Mouse (Mus musculus): ENCODE data around the gene Ndufv2. TPM values are rescaled to one million over a fixed set of nuclear protein-coding genes. Genes with fewer than 3 reads are reported as not detected.
A peak's percentile ranks its signal among the peaks of the same experiment; 100 is the strongest.
"Not testable (repeated sequence)": the region's sequence is repeated elsewhere in the genome, so short reads cannot be mapped to it uniquely, and the experiment has no call there.

The Ndufv2 gene
- polyA plus RNA-seq, 1 experiment from 2014 or later: 432 TPM

DNA sequence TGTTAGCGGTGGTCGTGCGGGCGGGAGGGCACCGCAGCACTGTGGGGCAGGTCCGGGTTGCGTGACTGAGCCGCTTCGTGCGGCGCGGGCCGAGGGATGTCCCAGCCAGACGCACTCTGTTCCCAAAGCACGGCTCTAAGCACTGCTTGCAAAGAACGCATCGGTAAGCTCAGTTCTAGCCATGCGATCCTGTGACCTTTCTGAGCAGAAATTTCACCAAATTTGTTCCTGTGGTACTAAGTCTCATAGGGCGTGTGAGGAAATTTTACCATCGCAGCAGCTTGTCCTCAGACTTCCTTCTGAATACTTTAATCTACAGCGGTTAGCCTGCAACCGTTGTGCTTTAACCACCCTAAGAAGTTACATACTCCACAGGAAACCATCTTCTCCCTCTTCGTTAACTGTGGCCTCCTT is 23.9 kb downstream of the Ndufv2 start:
- H3K36me3 ChIP-seq: peaks cover 20% of the 10 kb centered on the region
- H3K4me1 ChIP-seq: peaks cover 34% of the 10 kb centered on the region
- peak overlapping the region; percentile 81 for H3K9ac ChIP-seq (replicated peaks)
- H3K4me2 ChIP-seq: peak overlapping the region; percentile 84
- ATAC-seq (ENCODE audit: low FRiP score): peak; percentile 70
- H3K9me3 ChIP-seq (replicated peaks): no peaks in the 10 kb centered on the region
- no peaks in the 10 kb centered on the region for H3K27me3 ChIP-seq (replicated peaks)
- peak overlapping the region; percentile 96 for H3K27ac ChIP-seq (replicated peaks)
- peak overlapping the region; percentile 99 for H3K4me3 ChIP-seq (replicated peaks)
- under 1% methylated on average over 23 of the region's 23 CpGs for WGBS

DNA sequence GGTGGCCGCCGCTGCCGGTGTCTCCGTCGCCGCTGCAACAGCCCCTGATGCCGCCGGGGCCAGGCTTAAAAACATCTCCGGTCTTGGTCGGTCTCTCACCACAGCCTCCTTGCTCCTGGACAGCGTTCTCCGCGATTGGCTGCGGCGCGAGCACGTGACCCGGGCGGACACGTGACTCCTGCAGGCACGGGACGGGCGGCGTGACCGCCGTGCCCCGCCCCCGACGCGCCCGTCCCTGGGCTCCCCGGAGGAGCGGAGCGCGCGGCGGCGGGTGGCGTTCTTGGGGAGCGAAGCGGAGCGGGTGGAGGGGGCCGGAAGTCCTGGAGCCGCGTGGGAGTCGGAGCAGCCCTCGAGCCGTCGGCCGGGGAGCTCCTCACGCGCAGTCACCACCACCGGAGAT is 24.4 kb downstream of the Ndufv2 start, which contains the start of gene Ankrd12:
Gene Ankrd12 (minus strand): TSS at position 156 of the 400 bp plus-strand sequence.
- H3K9ac ChIP-seq (replicated peaks): peak within 1 kb of the TSS; percentile 81
- H3K4me1 ChIP-seq: peaks cover 34% of the 10 kb centered on the region
- H3K27ac ChIP-seq (replicated peaks): peak within 1 kb of the TSS; percentile 96
- H3K27me3 ChIP-seq (replicated peaks): no peaks in the 10 kb centered on the region
- ATAC-seq (ENCODE audit: low FRiP score): peak; percentile 98
- H3K4me2 ChIP-seq: peak within 1 kb of the TSS; percentile 84
- no peaks in the 10 kb centered on the region for H3K9me3 ChIP-seq (replicated peaks)
- H3K4me3 ChIP-seq (replicated peaks): peak within 1 kb of the TSS; percentile 99
- WGBS: 2% methylated on average over 53 of the region's 53 CpGs
- peaks cover 20% of the 10 kb centered on the region for H3K36me3 ChIP-seq

DNA sequence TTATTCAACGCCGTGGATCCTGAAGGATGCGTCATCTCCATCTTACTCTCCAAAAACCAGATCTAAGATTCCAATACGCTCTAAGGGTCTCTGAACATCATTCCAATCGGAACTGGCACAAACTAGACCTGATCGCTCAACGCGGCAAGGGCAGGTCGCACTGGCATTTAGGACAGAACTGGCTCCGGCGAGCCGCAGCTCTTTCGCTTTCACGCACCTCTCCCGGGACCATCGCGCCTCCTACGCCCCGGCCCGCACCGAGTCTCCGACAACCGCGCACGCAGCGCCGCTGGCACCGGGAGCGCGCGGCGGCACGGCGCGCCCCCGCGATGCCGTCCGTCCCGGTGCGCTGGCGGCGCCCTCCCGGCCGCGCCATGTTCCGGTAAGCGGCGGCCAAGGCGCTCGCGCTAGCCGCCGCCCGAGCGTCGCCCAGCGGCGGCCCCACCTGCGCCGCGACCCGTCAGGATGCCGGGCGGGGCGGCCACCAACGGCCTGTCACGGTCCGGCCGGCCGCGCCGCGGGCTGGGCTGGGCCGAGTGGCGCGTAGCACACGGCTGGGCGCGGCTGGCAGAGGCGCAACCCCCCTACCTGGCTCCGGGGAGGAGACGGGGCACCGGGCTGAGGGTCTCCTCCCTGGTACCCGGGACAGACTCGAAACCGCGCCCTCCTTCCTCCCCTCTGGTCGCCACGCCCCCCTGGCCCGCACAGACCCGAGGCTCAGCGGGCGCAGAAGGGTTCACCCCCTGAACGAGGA is 25.0 kb downstream of the Ndufv2 start:
- peak overlapping the region; percentile 96 for H3K27ac ChIP-seq (replicated peaks)
- under 1% methylated on average over 82 of the region's 95 CpGs for WGBS
- peak overlapping the region; percentile 84 for H3K4me2 ChIP-seq
- peak overlapping the region; percentile 81 for H3K9ac ChIP-seq (replicated peaks)
- peaks cover 34% of the 10 kb centered on the region for H3K4me1 ChIP-seq
- peak overlapping the region; percentile 99 for H3K4me3 ChIP-seq (replicated peaks)
- H3K27me3 ChIP-seq (replicated peaks): no peaks in the 10 kb centered on the region
- peaks cover 16% of the 10 kb centered on the region for H3K36me3 ChIP-seq
- H3K9me3 ChIP-seq (replicated peaks): no peaks in the 10 kb centered on the region
- peak; percentile 74 for ATAC-seq (ENCODE audit: low FRiP score)

DNA sequence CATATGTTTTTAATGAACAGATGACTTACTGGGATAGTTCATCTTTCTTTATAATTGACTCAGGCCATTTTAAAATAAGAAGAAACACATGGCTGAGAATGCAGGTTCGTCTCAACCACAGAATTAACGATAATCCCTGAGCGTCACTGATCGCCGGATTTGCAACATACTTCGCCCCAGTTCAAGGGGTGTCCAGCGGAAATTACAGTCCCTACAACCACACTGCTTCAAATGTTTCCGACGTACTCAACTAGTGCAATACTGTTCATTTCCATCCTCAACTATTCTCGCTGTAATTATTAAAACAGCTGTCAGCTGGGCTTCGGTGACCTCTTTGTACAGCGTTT is 25.6 kb downstream of the Ndufv2 start:
- WGBS: 5% methylated on average over 12 of the region's 12 CpGs
- Histone ChIP-seq H3K27ac (replicated peaks) (peak overlapping the region; percentile 96), H3K4me1 (peaks cover 34% of the 10 kb centered on the region), H3K36me3 (peaks cover 10% of the 10 kb centered on the region), H3K4me3 (replicated peaks) (peak overlapping the region; percentile 99), H3K9me3 (replicated peaks) (no peaks in the 10 kb centered on the region), H3K9ac (replicated peaks) (peak overlapping the region; percentile 81), H3K27me3 (replicated peaks) (no peaks in the 10 kb centered on the region), H3K4me2 (peak overlapping the region; percentile 84)
- no peak for ATAC-seq (ENCODE audit: low FRiP score)

DNA sequence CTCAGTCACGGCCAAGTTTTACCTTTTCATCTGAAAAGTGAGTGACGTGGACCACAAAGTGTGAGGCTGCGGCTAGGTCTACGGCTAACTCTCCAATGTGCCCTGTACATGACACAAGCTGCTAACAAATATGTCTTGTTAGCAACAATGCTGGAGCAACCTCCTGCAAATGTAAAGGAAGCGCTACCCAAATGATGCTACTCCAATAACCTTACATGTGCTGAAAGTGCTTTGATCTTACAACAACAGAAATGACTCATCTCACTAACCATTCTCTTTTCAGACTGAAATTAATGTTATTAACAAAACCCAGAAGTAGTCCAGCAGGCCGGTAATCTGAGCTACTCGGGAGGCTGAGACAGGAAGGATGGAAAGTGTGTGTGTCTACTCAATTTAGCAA is 27.4 kb downstream of the Ndufv2 start:
- Histone ChIP-seq H3K4me2 (no peak overlapping the region), H3K27ac (replicated peaks) (no peak overlapping the region), H3K4me1 (peaks cover 34% of the 10 kb centered on the region), H3K4me3 (replicated peaks) (no peak overlapping the region), H3K9me3 (replicated peaks) (no peaks in the 10 kb centered on the region), H3K36me3 (no peaks in the 10 kb centered on the region), H3K9ac (replicated peaks) (no peak overlapping the region), H3K27me3 (replicated peaks) (no peaks in the 10 kb centered on the region)
- no peak for ATAC-seq (ENCODE audit: low FRiP score)
- WGBS: 90% methylated on average over 7 of the region's 7 CpGs

DNA sequence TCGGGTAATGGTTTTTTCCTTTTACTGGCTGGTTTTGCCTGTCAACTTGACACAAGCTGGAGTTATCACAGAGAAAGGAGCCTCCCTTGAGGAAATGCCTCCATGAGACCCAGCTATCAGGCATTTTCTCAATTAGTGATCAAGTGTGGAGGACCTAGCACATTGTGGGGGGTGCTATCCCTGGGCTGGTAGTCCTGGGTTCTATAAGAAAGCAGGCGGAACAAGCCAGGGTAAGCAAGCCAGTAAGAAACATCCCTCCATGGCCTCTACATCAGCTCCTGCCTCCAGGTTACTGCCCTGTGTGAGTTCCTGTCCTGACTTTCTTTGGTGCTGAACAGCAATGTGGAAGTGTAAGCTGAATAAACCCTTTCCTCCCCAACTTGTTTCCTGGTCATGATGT is 32.3 kb downstream of the Ndufv2 start:
- H3K27me3 ChIP-seq (replicated peaks); H3K36me3 ChIP-seq; H3K27ac ChIP-seq (replicated peaks); H3K4me3 ChIP-seq (replicated peaks); H3K9me3 ChIP-seq (replicated peaks); ATAC-seq (ENCODE audit: low FRiP score); H3K9ac ChIP-seq (replicated peaks); H3K4me2 ChIP-seq: not testable (repeated sequence)
- WGBS: 90% methylated on average over 2 of the region's 2 CpGs
- peaks cover 13% of the 10 kb centered on the region for H3K4me1 ChIP-seq

DNA sequence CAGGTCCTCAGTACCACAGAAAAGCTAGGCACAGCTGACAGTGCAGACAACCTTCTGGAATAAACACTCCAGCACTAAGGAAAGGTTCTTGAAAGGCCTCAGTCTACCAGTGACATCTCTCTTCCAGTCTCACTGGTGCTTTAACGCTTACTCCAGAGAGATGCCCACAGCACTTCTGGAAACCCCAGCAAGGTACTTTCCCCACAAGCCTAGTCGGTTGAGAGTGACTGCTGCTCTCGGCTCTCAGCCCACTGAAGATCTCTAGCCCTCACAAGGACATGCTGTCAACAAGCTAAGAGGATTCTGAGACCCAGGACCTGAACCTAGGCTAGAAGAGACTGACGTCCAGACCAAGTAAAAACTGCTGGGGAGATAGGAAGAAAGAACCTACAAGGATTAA is 36.2 kb downstream of the Ndufv2 start:
- ATAC-seq (ENCODE audit: low FRiP score): no peak

DNA sequence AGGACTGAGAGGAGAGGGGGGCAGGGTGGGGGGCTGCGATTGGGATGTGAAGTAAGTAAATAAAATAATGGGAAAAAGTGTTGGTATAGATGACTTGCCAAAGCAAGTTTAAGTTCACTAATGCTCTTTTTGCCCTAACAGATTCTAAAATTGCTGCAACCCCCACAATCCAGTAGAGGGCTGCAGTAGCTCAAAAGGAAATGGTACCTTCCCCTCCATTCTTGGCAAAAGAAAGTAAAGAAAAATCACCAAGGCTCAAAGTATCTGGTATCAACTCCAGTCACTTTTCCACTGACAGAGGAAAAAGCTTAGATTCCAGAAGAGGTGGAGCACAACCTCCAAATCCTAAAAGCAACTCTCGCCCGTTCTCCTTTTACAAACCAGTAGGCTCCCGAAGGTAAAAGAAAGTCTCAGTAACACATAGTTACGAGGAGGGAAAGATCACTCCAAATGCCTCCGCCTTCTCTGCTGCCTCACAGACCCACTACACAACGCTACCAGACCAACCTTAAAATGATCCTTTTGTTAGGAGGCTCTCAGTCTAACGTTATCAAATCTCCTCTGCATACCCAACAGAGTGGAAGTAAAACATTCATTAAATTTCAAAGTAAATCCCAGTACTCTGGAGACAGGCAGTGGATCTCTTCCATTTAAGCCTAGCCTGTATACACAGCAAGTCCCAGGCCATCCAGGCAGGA is 40.0 kb downstream of the Ndufv2 start:
- no peak overlapping the region for H3K4me3 ChIP-seq (replicated peaks)
- ATAC-seq (ENCODE audit: low FRiP score): no peak
- no peaks in the 10 kb centered on the region for H3K4me1 ChIP-seq
- no peaks in the 10 kb centered on the region for H3K36me3 ChIP-seq
- no peak overlapping the region for H3K9ac ChIP-seq (replicated peaks)
- H3K4me2 ChIP-seq: no peak overlapping the region
- no peak overlapping the region for H3K27ac ChIP-seq (replicated peaks)
- H3K9me3 ChIP-seq (replicated peaks): no peaks in the 10 kb centered on the region
- H3K27me3 ChIP-seq (replicated peaks): no peaks in the 10 kb centered on the region
- WGBS: 63% methylated on average over 8 of the region's 8 CpGs

More for the DNA sequence above, 36.2 kb downstream of the Ndufv2 start:
- H3K27me3 ChIP-seq (replicated peaks): no peaks in the 10 kb centered on the region
- H3K4me3 ChIP-seq (replicated peaks): no peak overlapping the region
- H3K9me3 ChIP-seq (replicated peaks): no peaks in the 10 kb centered on the region
- H3K36me3 ChIP-seq: no peaks in the 10 kb centered on the region
- H3K9ac ChIP-seq (replicated peaks): no peak overlapping the region
- no peak overlapping the region for H3K4me2 ChIP-seq
- WGBS: 90% methylated on average over 4 of the region's 4 CpGs
- peaks cover 7% of the 10 kb centered on the region; the same call in 1 of the 2 replicates for H3K4me1 ChIP-seq
- no peak overlapping the region for H3K27ac ChIP-seq (replicated peaks)

DNA sequence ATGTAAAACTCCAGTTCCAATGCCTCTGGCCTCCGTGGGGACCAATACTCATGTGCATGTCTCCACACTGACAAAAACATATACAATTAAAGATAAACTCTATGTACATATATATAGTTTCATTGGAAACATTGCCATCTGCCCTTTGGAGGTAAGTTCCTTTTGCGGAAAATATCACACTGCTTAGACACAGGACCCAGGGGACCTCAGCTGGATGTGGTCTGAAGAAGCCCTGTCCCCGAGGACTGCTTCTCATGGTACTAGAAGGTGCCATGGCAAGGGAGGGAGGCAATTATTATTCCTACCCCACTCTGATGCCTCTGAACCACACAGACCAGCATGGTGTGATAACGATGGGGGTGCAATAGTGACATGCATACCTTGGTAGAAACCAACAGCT is 43.2 kb downstream of the Ndufv2 start:
- Histone ChIP-seq H3K4me2 (no peak overlapping the region), H3K4me3 (replicated peaks) (no peak overlapping the region), H3K36me3 (no peaks in the 10 kb centered on the region), H3K27ac (replicated peaks) (no peak overlapping the region), H3K27me3 (replicated peaks) (no peaks in the 10 kb centered on the region), H3K4me1 (no peaks in the 10 kb centered on the region), H3K9ac (replicated peaks) (no peak overlapping the region), H3K9me3 (replicated peaks) (no peaks in the 10 kb centered on the region)
- 93% methylated on average over 4 of the region's 4 CpGs for WGBS
- no peak for ATAC-seq (ENCODE audit: low FRiP score)

DNA sequence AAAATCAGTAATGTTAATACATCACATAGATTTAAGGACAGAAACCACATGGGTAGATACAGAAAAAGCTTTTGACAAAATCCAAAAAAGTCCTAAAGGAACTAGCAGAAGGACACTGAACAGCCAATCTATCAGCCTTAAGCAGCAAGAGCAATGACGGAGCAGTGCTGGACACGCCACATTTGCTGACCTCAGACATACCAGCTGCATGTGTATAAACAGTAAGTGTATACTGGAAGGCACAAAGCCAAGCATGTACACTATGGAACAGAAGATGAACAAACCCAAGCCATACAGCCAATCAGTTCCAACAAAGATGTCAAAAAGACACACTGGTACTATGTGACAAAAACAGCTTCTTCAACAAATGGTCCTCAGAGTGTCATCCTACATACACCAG is 44.2 kb downstream of the Ndufv2 start:
- Histone ChIP-seq H3K27ac (replicated peaks) (no peak overlapping the region), H3K36me3 (no peaks in the 10 kb centered on the region), H3K9ac (replicated peaks) (no peak overlapping the region), H3K4me3 (replicated peaks) (no peak overlapping the region), H3K9me3 (replicated peaks) (no peaks in the 10 kb centered on the region), H3K27me3 (replicated peaks) (no peaks in the 10 kb centered on the region), H3K4me2 (no peak overlapping the region), H3K4me1 (no peaks in the 10 kb centered on the region)
- WGBS: 67% methylated on average over 2 of the region's 2 CpGs
- ATAC-seq (ENCODE audit: low FRiP score): no peak

DNA sequence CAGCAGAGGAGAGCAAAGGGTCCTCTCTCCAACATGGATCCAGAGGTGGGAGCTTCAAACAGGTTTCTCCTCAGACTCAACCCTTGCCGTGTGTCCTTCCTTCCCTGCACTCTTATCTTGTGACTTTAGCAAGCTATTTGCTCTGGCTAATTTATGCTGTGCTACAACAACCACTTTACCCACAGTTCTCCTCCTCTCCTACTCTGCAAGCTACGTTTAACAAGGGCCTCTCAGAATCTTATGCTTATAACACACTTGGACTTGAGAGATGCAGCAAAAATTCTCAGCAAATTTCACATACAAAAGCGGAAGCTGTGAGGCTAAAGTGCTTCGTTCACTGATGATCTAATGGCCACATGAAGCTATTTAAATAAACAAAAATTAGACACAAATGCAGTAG is 48.0 kb downstream of the Ndufv2 start:
- H3K9me3 ChIP-seq (replicated peaks): no peaks in the 10 kb centered on the region
- H3K27me3 ChIP-seq (replicated peaks): no peaks in the 10 kb centered on the region
- peaks cover 8% of the 10 kb centered on the region for H3K36me3 ChIP-seq
- 76% methylated on average over 4 of the region's 4 CpGs for WGBS
- ATAC-seq (ENCODE audit: low FRiP score): no peak
- no peak overlapping the region for H3K4me2 ChIP-seq
- H3K4me1 ChIP-seq: no peaks in the 10 kb centered on the region
- H3K27ac ChIP-seq (replicated peaks): no peak overlapping the region
- no peak overlapping the region for H3K4me3 ChIP-seq (replicated peaks)
- H3K9ac ChIP-seq (replicated peaks): no peak overlapping the region

DNA sequence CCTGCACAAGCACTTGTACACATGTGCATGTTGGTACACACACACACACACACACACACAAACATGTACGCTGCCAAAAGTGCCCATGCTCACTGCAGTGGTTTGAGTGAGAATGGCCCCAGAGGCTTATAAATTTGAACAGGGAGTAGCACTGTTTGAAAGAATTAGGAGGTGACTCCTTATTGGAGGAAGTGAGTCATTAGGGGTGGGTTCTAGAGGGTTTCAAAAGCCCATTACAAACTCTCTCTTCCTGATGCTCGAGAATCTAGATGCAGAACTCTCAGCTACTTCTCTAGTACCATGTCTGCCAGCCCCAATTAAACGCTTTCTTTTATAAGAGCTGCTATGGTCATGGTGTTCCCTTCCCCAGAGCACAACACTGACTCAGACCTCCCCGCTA is 52.6 kb downstream of the Ndufv2 start:
- WGBS: 90% methylated on average over 4 of the region's 4 CpGs
- no peak for ATAC-seq (ENCODE audit: low FRiP score)
- H3K36me3 ChIP-seq: peaks cover 35% of the 10 kb centered on the region
- no peak overlapping the region for H3K9ac ChIP-seq (replicated peaks)
- no peaks in the 10 kb centered on the region for H3K4me1 ChIP-seq
- H3K4me2 ChIP-seq: no peak overlapping the region
- no peak overlapping the region for H3K4me3 ChIP-seq (replicated peaks)
- H3K9me3 ChIP-seq (replicated peaks): no peaks in the 10 kb centered on the region
- no peaks in the 10 kb centered on the region for H3K27me3 ChIP-seq (replicated peaks)
- H3K27ac ChIP-seq (replicated peaks): no peak overlapping the region

Data from neural tube, embryonic 15.5 days (tissue).